Mouse (Mus musculus) hindbrain, embryonic 13.5 days (tissue): ENCODE measurements around the gene Diras2. TPM values are rescaled to one million over a fixed set of nuclear protein-coding genes. Genes with fewer than 3 reads are reported as not detected.

ENCODE experiments used
- ATAC-seq: fragments of 200-750 bp; cut with Nextera tagmentation; 2 replicates; pipeline ENCODE4 v1.8.0; 2017; ENCODE audit warnings: moderate TSS enrichment; ENCODE audit not compliant: low FRiP score
- H3K27ac ChIP-seq: fragments of 300-500 bp; sonication (generic); 2 replicates; pipeline ENCODE4 v1.5.1; 2015; ENCODE audit warnings: inconsistent platforms, mild to moderate bottlenecking, moderate library complexity
- H3K27me3 ChIP-seq: fragments of 300-500 bp; sonication (generic); 2 replicates; pipeline ENCODE4 v1.6.1; 2015; ENCODE audit warnings: mild to moderate bottlenecking, inconsistent platforms
- H3K36me3 ChIP-seq: fragments of 300-500 bp; sonication (generic); 2 replicates; pipeline ENCODE4 v1.6.1; 2015; ENCODE audit warnings: mild to moderate bottlenecking, inconsistent platforms
- H3K4me1 ChIP-seq: fragments of 300-500 bp; sonication (generic); replicated peaks from 2 replicates; pipeline ENCODE4 v1.6.1; 2015; ENCODE audit warnings: inconsistent platforms
- H3K4me2 ChIP-seq: fragments of 300-500 bp; sonication (generic); 2 replicates; pipeline ENCODE4 v1.6.1; 2015; ENCODE audit warnings: inconsistent platforms, mild to moderate bottlenecking, moderate library complexity
- H3K4me3 ChIP-seq: fragments of 300-500 bp; sonication (generic); 2 replicates; pipeline ENCODE4 v1.5.1; 2015; ENCODE audit warnings: mild to moderate bottlenecking, inconsistent platforms
- H3K9ac ChIP-seq: fragments of 300-500 bp; sonication (generic); 2 replicates; pipeline ENCODE4 v1.6.1; 2015; ENCODE audit warnings: mild to moderate bottlenecking, inconsistent platforms
- H3K9me3 ChIP-seq: fragments of 300-500 bp; sonication (generic); 2 replicates; pipeline ENCODE4 v1.6.1; 2016; ENCODE audit warnings: inconsistent platforms
- WGBS: fragments of 180-500 bp; shearing (Covaris S2); methylation state at CpG from one replicate; pipeline ENCODE4 v1.1.7; 2015; 5-methylcytosine and 5-hydroxymethylcytosine counted together
- polyA plus RNA-seq: library from polyadenylated mRNA; unstranded; fragments of >200 nt; fragmentation: Nextera tagmentation; extraction: Ambion mirVana; gene quantifications from 2 replicates; pipeline ENCODE4 v1.2.1, GENCODE M21; 2015

Diras2 gene
- polyA plus RNA-seq, 1 experiment from 2014 or later, result 2.5 TPM

- no peaks in the 10 kb centered on the region for H3K36me3 ChIP-seq
- H3K27ac ChIP-seq, result no peak overlapping the region
- H3K4me1 ChIP-seq, result peaks cover 18% of the 10 kb centered on the region; the same call in 1 of the 2 replicates
- no peaks in the 10 kb centered on the region for H3K9me3 ChIP-seq
- no peak overlapping the region for H3K9ac ChIP-seq
- H3K27me3 ChIP-seq, result peaks cover 4% of the 10 kb centered on the region; the same call in 1 of the 2 replicates
- WGBS, result 50% methylated on average over 8 of the region's 8 CpGs
- H3K4me3 ChIP-seq, result no peak overlapping the region
- no peak for ATAC-seq
- H3K4me2 ChIP-seq, result no peak overlapping the region
Observed at GRCm38 (mm10) chr13:52569194-52569769, 38.2 kb upstream of the Diras2 start.

GRCm38 (mm10) chr13:52566777-52567176 is 35.7 kb upstream of the Diras2 start:
- 77% methylated on average over 7 of the region's 7 CpGs for WGBS
- ATAC-seq, result no peak
- H3K27me3 ChIP-seq, result peaks cover 4% of the 10 kb centered on the region; the same call in 1 of the 2 replicates
- no peak overlapping the region for H3K4me2 ChIP-seq
- no peaks in the 10 kb centered on the region for H3K9me3 ChIP-seq
- no peak overlapping the region for H3K27ac ChIP-seq
- no peak overlapping the region for H3K4me3 ChIP-seq
- no peaks in the 10 kb centered on the region for H3K36me3 ChIP-seq
- no peak overlapping the region for H3K9ac ChIP-seq
- peaks cover 25% of the 10 kb centered on the region for H3K4me1 ChIP-seq

- peaks cover 29% of the 10 kb centered on the region for H3K4me1 ChIP-seq
- no peak overlapping the region for H3K4me2 ChIP-seq
- H3K27me3 ChIP-seq, result peaks cover 4% of the 10 kb centered on the region; the same call in 1 of the 2 replicates
- H3K36me3 ChIP-seq, result no peaks in the 10 kb centered on the region
- no peak overlapping the region for H3K4me3 ChIP-seq
- no peak for ATAC-seq
- no peaks in the 10 kb centered on the region for H3K9me3 ChIP-seq
- no peak overlapping the region for H3K9ac ChIP-seq
- 91% methylated on average over 9 of the region's 9 CpGs for WGBS
- no peak overlapping the region for H3K27ac ChIP-seq
Observed at GRCm38 (mm10) chr13:52566188-52566760, 35.2 kb upstream of the Diras2 start.

GRCm38 (mm10) chr13:52565103-52565739 is 34.1 kb upstream of the Diras2 start:
- no peak for ATAC-seq

GRCm38 (mm10) chr13:52562166-52562571 is 31.1 kb upstream of the Diras2 start:
- H3K4me1 ChIP-seq, result peaks cover 21% of the 10 kb centered on the region
- no peak overlapping the region for H3K4me3 ChIP-seq
- no peaks in the 10 kb centered on the region for H3K36me3 ChIP-seq
- H3K4me2 ChIP-seq, result peak overlapping the region; percentile 18; the same call in 1 of the 2 replicates
- no peak overlapping the region for H3K9ac ChIP-seq
- ATAC-seq, result 0 out of 2 replicates have a peak, but pooled peaks have one; percentile 69
- H3K27ac ChIP-seq, result 0 out of 2 replicates have a peak overlapping the region, but pooled peaks have one; percentile 20
- peaks cover 8% of the 10 kb centered on the region for H3K27me3 ChIP-seq
- 7% methylated on average over 4 of the region's 4 CpGs for WGBS
- no peaks in the 10 kb centered on the region for H3K9me3 ChIP-seq

More at GRCm38 (mm10) chr13:52565103-52565739, 34.1 kb upstream of the Diras2 start:
- Histone ChIP-seq H3K4me2 (no peak overlapping the region), H3K9me3 (no peaks in the 10 kb centered on the region), H3K9ac (no peak overlapping the region), H3K27ac (no peak overlapping the region), H3K36me3 (no peaks in the 10 kb centered on the region), H3K27me3 (peaks cover 4% of the 10 kb centered on the region; the same call in 1 of the 2 replicates), H3K4me1 (peaks cover 34% of the 10 kb centered on the region), H3K4me3 (no peak overlapping the region)
- WGBS, result 71% methylated on average over 18 of the region's 18 CpGs

- H3K4me2 ChIP-seq, result no peak overlapping the region
- H3K4me1 ChIP-seq, result peaks cover 21% of the 10 kb centered on the region
- no peak overlapping the region for H3K9ac ChIP-seq
- no peaks in the 10 kb centered on the region for H3K9me3 ChIP-seq
- H3K36me3 ChIP-seq, result no peaks in the 10 kb centered on the region
- peaks cover 4% of the 10 kb centered on the region; the same call in 1 of the 2 replicates for H3K27me3 ChIP-seq
- H3K4me3 ChIP-seq, result no peak overlapping the region
- ATAC-seq, result no peak
- 67% methylated on average over 8 of the region's 8 CpGs for WGBS
- 0 out of 2 replicates have a peak overlapping the region, but pooled peaks have one; percentile 20 for H3K27ac ChIP-seq
Observed at GRCm38 (mm10) chr13:52561367-52562165, 30.5 kb upstream of the Diras2 start.

GRCm38 (mm10) chr13:52557421-52557820 is 26.3 kb upstream of the Diras2 start:
- H3K27me3 ChIP-seq, result peaks cover 4% of the 10 kb centered on the region; the same call in 1 of the 2 replicates
- H3K27ac ChIP-seq, result no peak overlapping the region
- H3K4me1 ChIP-seq, result peaks cover 14% of the 10 kb centered on the region
- ATAC-seq, result no peak
- no peak overlapping the region for H3K4me2 ChIP-seq
- WGBS, result 60% methylated on average over 7 of the region's 7 CpGs
- H3K9me3 ChIP-seq, result no peaks in the 10 kb centered on the region
- H3K36me3 ChIP-seq, result no peaks in the 10 kb centered on the region
- H3K9ac ChIP-seq, result no peak overlapping the region
- no peak overlapping the region for H3K4me3 ChIP-seq

- H3K4me2 ChIP-seq, result no peak overlapping the region
- H3K4me1 ChIP-seq, result no peaks in the 10 kb centered on the region
- H3K9ac ChIP-seq, result no peak overlapping the region
- peaks cover 4% of the 10 kb centered on the region; the same call in 1 of the 2 replicates for H3K27me3 ChIP-seq
- no peak overlapping the region for H3K4me3 ChIP-seq
- H3K36me3 ChIP-seq, result no peaks in the 10 kb centered on the region
- no peak for ATAC-seq
- H3K27ac ChIP-seq, result no peak overlapping the region
- WGBS, result 88% methylated on average over 9 of the region's 9 CpGs
- H3K9me3 ChIP-seq, result no peaks in the 10 kb centered on the region
Observed at GRCm38 (mm10) chr13:52554722-52555121, 23.6 kb upstream of the Diras2 start.

- no peak overlapping the region for H3K9ac ChIP-seq
- H3K4me2 ChIP-seq, result no peak overlapping the region
- H3K4me1 ChIP-seq, result no peaks in the 10 kb centered on the region
- ATAC-seq, result no peak
- H3K4me3 ChIP-seq, result no peak overlapping the region
- no peaks in the 10 kb centered on the region for H3K9me3 ChIP-seq
- WGBS, result 67% methylated on average over 9 of the region's 9 CpGs
- no peaks in the 10 kb centered on the region for H3K27me3 ChIP-seq
- no peak overlapping the region for H3K27ac ChIP-seq
- H3K36me3 ChIP-seq, result no peaks in the 10 kb centered on the region
Observed at GRCm38 (mm10) chr13:52552822-52553477, 21.9 kb upstream of the Diras2 start.

GRCm38 (mm10) chr13:52551275-52551674 is 20.2 kb upstream of the Diras2 start:
- ATAC-seq, result no peak
- 89% methylated on average over 9 of the region's 9 CpGs for WGBS
- Histone ChIP-seq H3K36me3 (no peaks in the 10 kb centered on the region), H3K27me3 (no peaks in the 10 kb centered on the region), H3K4me2 (no peak overlapping the region), H3K4me3 (no peak overlapping the region), H3K4me1 (no peaks in the 10 kb centered on the region), H3K9ac (no peak overlapping the region), H3K27ac (no peak overlapping the region), H3K9me3 (no peaks in the 10 kb centered on the region)

- Histone ChIP-seq H3K9ac (no peak overlapping the region), H3K4me2 (no peak overlapping the region), H3K4me1 (no peaks in the 10 kb centered on the region), H3K4me3 (no peak overlapping the region), H3K36me3 (no peaks in the 10 kb centered on the region), H3K27ac (no peak overlapping the region), H3K9me3 (no peaks in the 10 kb centered on the region), H3K27me3 (no peaks in the 10 kb centered on the region)
- ATAC-seq, result no peak
- 83% methylated on average over 5 of the region's 5 CpGs for WGBS
Observed at GRCm38 (mm10) chr13:52550690-52551193, 19.7 kb upstream of the Diras2 start.
